Mouse (Mus musculus) embryonic fibroblast, embryonic 13.5 days (primary cell): ENCODE results near the gene Olfr279.

Experiments used
- CTCF ChIP-seq: IDR thresholded peaks from 2 replicates; pipeline ENCODE4 v1.5.1; 2011; ENCODE audit warnings: mild to moderate bottlenecking, control low read depth, low read length, moderate library complexity, borderline replicate concordance; ENCODE audit not compliant: insufficient read depth
- POLR2A ChIP-seq: IDR thresholded peaks from 2 replicates; pipeline ENCODE4 v1.6.1; 2011; ENCODE audit warnings: low read depth, mild to moderate bottlenecking, control low read depth, low read length, moderate library complexity

- no peak for TF ChIP-seq CTCF
- TF ChIP-seq POLR2A: no peak
Observed at GRCm38 (mm10) chr15:98546843-98547242, 54.6 kb downstream of the Olfr279 start.
